Mouse (Mus musculus): ENCODE measurements around the gene Mbd3.
A peak's percentile ranks its signal among the peaks of the same experiment; 100 is the strongest.

GRCm38 (mm10) chr10:80433513-80434232, 34.3 kb upstream of the Mbd3 start, which contains the start of gene Tcf3:
- TF ChIP-seq CTCF (IDR thresholded peaks at IDR 0.05) (no peak; the same call in 1 of the 2 replicates), EP300 (IDR thresholded peaks at IDR 0.05) (peak; percentile 99)
